Mouse (Mus musculus): ENCODE data around the gene Plekha1. TPM values are rescaled to one million over a fixed set of nuclear protein-coding genes. Genes with fewer than 3 reads are reported as not detected.

Gene Plekha1
- polyA plus RNA-seq, 1 experiment, result 60.8 TPM

GRCm38 (mm10) chr7:130890871-130891270 is 25.3 kb downstream of the Plekha1 start:
- H3K27ac ChIP-seq (ENCODE audit: insufficient read depth, low read length), result no peak overlapping the region
- TF ChIP-seq POLR2A (IDR thresholded peaks at IDR 0.05; ENCODE audit: low read depth, low read length) (no peak), CTCF (IDR thresholded peaks at IDR 0.05; ENCODE audit: borderline replicate concordance, insufficient read depth, low read length) (no peak)
- H3K4me3 ChIP-seq (ENCODE audit: insufficient read depth, low read length), result no peak overlapping the region

GRCm38 (mm10) chr7:130892973-130893372 is 27.4 kb downstream of the Plekha1 start:
- TF ChIP-seq CTCF (IDR thresholded peaks at IDR 0.05; ENCODE audit: borderline replicate concordance, insufficient read depth, low read length) (no peak), POLR2A (IDR thresholded peaks at IDR 0.05; ENCODE audit: low read depth, low read length) (no peak)
- H3K4me1 ChIP-seq (ENCODE audit: control insufficient read depth, insufficient read depth, low read length), result no peaks in the 10 kb centered on the region
- H3K4me3 ChIP-seq (ENCODE audit: insufficient read depth, low read length), result no peak overlapping the region
- H3K27ac ChIP-seq (ENCODE audit: insufficient read depth, low read length), result no peak overlapping the region

More at GRCm38 (mm10) chr7:130890871-130891270, 25.3 kb downstream of the Plekha1 start:
- H3K4me1 ChIP-seq (ENCODE audit: control insufficient read depth, insufficient read depth, low read length), result 0 out of 2 replicates have a peak, but pooled peaks cover 4% of the 10 kb centered on the region

- Histone ChIP-seq H3K27ac (ENCODE audit: insufficient read depth, low read length) (no peak overlapping the region), H3K4me1 (ENCODE audit: control insufficient read depth, insufficient read depth, low read length) (no peaks in the 10 kb centered on the region), H3K4me3 (ENCODE audit: insufficient read depth, low read length) (no peak overlapping the region)
- TF ChIP-seq POLR2A (IDR thresholded peaks at IDR 0.05; ENCODE audit: low read depth, low read length) (no peak), CTCF (IDR thresholded peaks at IDR 0.05; ENCODE audit: borderline replicate concordance, insufficient read depth, low read length) (no peak)
These were observed 29.5 kb downstream of the Plekha1 start for GRCm38 (mm10) chr7:130894931-130895617.

- Histone ChIP-seq H3K4me3 (ENCODE audit: insufficient read depth, low read length) (no peak overlapping the region), H3K27ac (ENCODE audit: insufficient read depth, low read length) (no peak overlapping the region), H3K4me1 (ENCODE audit: control insufficient read depth, insufficient read depth, low read length) (no peaks in the 10 kb centered on the region)
- TF ChIP-seq POLR2A (IDR thresholded peaks at IDR 0.05; ENCODE audit: low read depth, low read length) (no peak), CTCF (IDR thresholded peaks at IDR 0.05; ENCODE audit: borderline replicate concordance, insufficient read depth, low read length) (no peak)
These were observed 30.0 kb downstream of the Plekha1 start for GRCm38 (mm10) chr7:130895618-130895945.

GRCm38 (mm10) chr7:130896064-130896463 is 30.5 kb downstream of the Plekha1 start:
- H3K4me3 ChIP-seq (ENCODE audit: insufficient read depth, low read length), result no peak overlapping the region
- H3K27ac ChIP-seq (ENCODE audit: insufficient read depth, low read length), result no peak overlapping the region
- no peaks in the 10 kb centered on the region for H3K4me1 ChIP-seq (ENCODE audit: control insufficient read depth, insufficient read depth, low read length)
- TF ChIP-seq POLR2A (IDR thresholded peaks at IDR 0.05; ENCODE audit: low read depth, low read length) (no peak), CTCF (IDR thresholded peaks at IDR 0.05; ENCODE audit: borderline replicate concordance, insufficient read depth, low read length) (no peak)

GRCm38 (mm10) chr7:130897201-130897600 is 31.6 kb downstream of the Plekha1 start:
- Histone ChIP-seq H3K27ac (ENCODE audit: insufficient read depth, low read length) (no peak overlapping the region), H3K4me1 (ENCODE audit: control insufficient read depth, insufficient read depth, low read length) (no peaks in the 10 kb centered on the region), H3K4me3 (ENCODE audit: insufficient read depth, low read length) (no peak overlapping the region)
- TF ChIP-seq CTCF (IDR thresholded peaks at IDR 0.05; ENCODE audit: borderline replicate concordance, insufficient read depth, low read length), result no peak
- no peak for TF ChIP-seq POLR2A (IDR thresholded peaks at IDR 0.05; ENCODE audit: low read depth, low read length)

- no peak overlapping the region for H3K4me3 ChIP-seq (ENCODE audit: insufficient read depth, low read length)
- TF ChIP-seq POLR2A (IDR thresholded peaks at IDR 0.05; ENCODE audit: low read depth, low read length) (no peak), CTCF (IDR thresholded peaks at IDR 0.05; ENCODE audit: borderline replicate concordance, insufficient read depth, low read length) (no peak)
- H3K4me1 ChIP-seq (ENCODE audit: control insufficient read depth, insufficient read depth, low read length), result no peaks in the 10 kb centered on the region
- H3K27ac ChIP-seq (ENCODE audit: insufficient read depth, low read length), result no peak overlapping the region
These were observed 32.8 kb downstream of the Plekha1 start for GRCm38 (mm10) chr7:130898373-130898772.

- no peak overlapping the region for H3K27ac ChIP-seq (ENCODE audit: insufficient read depth, low read length)
- H3K4me3 ChIP-seq (ENCODE audit: insufficient read depth, low read length), result no peak overlapping the region
- TF ChIP-seq CTCF (IDR thresholded peaks at IDR 0.05; ENCODE audit: borderline replicate concordance, insufficient read depth, low read length) (no peak), POLR2A (IDR thresholded peaks at IDR 0.05; ENCODE audit: low read depth, low read length) (no peak)
- H3K4me1 ChIP-seq (ENCODE audit: control insufficient read depth, insufficient read depth, low read length), result no peaks in the 10 kb centered on the region
These were observed 34.8 kb downstream of the Plekha1 start for GRCm38 (mm10) chr7:130900233-130900848.

GRCm38 (mm10) chr7:130902929-130903328 is 37.4 kb downstream of the Plekha1 start:
- no peaks in the 10 kb centered on the region for H3K4me1 ChIP-seq (ENCODE audit: control insufficient read depth, insufficient read depth, low read length)
- no peak overlapping the region for H3K27ac ChIP-seq (ENCODE audit: insufficient read depth, low read length)
- no peak overlapping the region for H3K4me3 ChIP-seq (ENCODE audit: insufficient read depth, low read length)
- no peak for TF ChIP-seq POLR2A (IDR thresholded peaks at IDR 0.05; ENCODE audit: low read depth, low read length)
- TF ChIP-seq CTCF (IDR thresholded peaks at IDR 0.05; ENCODE audit: borderline replicate concordance, insufficient read depth, low read length), result no peak

- no peak overlapping the region for H3K27ac ChIP-seq (ENCODE audit: insufficient read depth, low read length)
- H3K4me1 ChIP-seq (ENCODE audit: control insufficient read depth, insufficient read depth, low read length), result no peaks in the 10 kb centered on the region
- H3K4me3 ChIP-seq (ENCODE audit: insufficient read depth, low read length), result no peak overlapping the region
- TF ChIP-seq POLR2A (IDR thresholded peaks at IDR 0.05; ENCODE audit: low read depth, low read length) (no peak), CTCF (IDR thresholded peaks at IDR 0.05; ENCODE audit: borderline replicate concordance, insufficient read depth, low read length) (no peak)
These were observed 38.0 kb downstream of the Plekha1 start for GRCm38 (mm10) chr7:130903505-130904074.

Data from embryonic fibroblast, embryonic 13.5 days (primary cell).